Mouse (Mus musculus): ENCODE measurements around the gene Pced1b. TPM values are rescaled to one million over a fixed set of nuclear protein-coding genes. Genes with fewer than 3 reads are reported as not detected.

The Pced1b gene
- total RNA-seq (2023; ENCODE audit: inconsistent age), result 49.2 to 62.2 TPM (median 55.8 TPM) in 4 replicates

DNA sequence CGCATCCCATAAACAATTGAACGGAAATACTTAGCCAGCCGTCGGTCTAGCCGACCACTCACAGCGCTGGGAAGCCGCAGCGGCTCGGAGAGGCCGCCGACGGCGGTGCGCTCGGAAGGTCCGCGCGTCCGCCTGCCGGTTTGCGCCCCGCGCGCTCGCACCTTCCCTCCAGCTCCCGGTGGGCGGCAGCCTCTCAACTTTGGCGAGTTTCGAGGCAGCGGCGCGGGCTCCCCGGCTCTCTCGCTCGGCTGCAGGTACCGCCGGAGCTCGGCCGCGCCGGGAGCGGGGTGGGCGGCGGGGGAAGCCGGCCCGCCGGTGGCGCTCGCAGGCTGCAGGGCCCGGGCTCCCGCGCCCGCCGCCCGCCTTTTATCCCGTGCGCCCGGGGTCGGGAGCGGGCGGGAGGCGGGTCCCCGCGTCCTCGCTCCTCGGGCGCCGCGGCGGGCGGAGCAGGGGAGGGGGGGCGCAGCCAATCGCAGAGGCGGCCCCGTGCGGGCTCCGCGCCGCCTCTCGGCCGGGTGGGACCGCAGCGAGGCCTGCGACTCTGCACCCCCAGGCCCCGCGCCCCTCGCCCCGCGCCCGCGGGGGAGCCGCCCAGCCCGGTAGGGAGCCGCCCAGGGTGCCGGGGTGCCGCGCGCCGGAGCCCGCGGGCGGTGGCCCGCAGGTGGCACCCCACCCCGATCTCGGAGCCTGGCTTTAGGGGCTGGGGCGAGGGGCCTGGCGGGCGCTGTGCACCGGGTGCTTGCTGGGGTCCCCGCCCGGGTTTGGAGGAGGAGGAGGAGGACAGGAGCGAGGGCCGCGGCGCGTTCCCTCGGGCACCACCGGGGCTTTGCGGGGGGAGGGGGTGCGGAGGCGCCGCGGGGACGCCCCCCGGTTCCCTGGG lies at the start of gene Pced1b, which contains the start of gene Amigo2:
TSS of gene Pced1b (plus strand) at position 197 of the 880 bp plus-strand sequence.
TSS of gene Amigo2 (minus strand) at position 377 of the 880 bp plus-strand sequence.

Other genes starting within 250 kb of the Pced1b start
- gene Slc38a4, start 191.2 kb upstream of the Pced1b start, total RNA-seq (2023; ENCODE audit: inconsistent age), result not detected in 4 replicates
- gene Amigo2, start 180 bp downstream of the Pced1b start, total RNA-seq (2023; ENCODE audit: inconsistent age), result 16.0 to 16.9 TPM (median 16.7 TPM) in 4 replicates

All from B cell, adult (primary cell).